Mouse (Mus musculus) liver, embryonic 15.5 days (tissue): Measurements from ENCODE around the gene Trpv1. TPM values are rescaled to one million over a fixed set of nuclear protein-coding genes. Genes with fewer than 3 reads are reported as not detected.
A peak's percentile ranks its signal among the peaks of the same experiment; 100 is the strongest.

Experiments used
- ATAC-seq: fragments of 200-750 bp; cut with Nextera tagmentation; 2 replicates; pipeline ENCODE4 v1.8.0; 2017; ENCODE audit warnings: moderate number of reproducible peaks, mild to moderate bottlenecking, moderate library complexity; ENCODE audit not compliant: insufficient read depth
- H3K27ac ChIP-seq: fragments of 300-500 bp; sonication (generic); replicated peaks from 2 replicates; pipeline ENCODE4 v1.5.1; 2015; ENCODE audit warnings: mild to moderate bottlenecking, inconsistent platforms
- H3K27me3 ChIP-seq: fragments of 300-500 bp; sonication (generic); 2 replicates; pipeline ENCODE4 v1.6.1; 2015; ENCODE audit warnings: mild to moderate bottlenecking, inconsistent platforms
- H3K36me3 ChIP-seq: fragments of 300-500 bp; sonication (generic); replicated peaks from 2 replicates; pipeline ENCODE4 v1.6.1; 2015; ENCODE audit warnings: moderate library complexity, mild to moderate bottlenecking, inconsistent platforms
- H3K4me1 ChIP-seq: fragments of 300-500 bp; sonication (generic); replicated peaks from 2 replicates; pipeline ENCODE4 v1.6.1; 2015; ENCODE audit warnings: inconsistent platforms
- H3K4me2 ChIP-seq: fragments of 300-500 bp; sonication (generic); 2 replicates; pipeline ENCODE4 v1.6.1; 2015; ENCODE audit warnings: moderate library complexity, mild to moderate bottlenecking, inconsistent platforms
- H3K4me3 ChIP-seq: fragments of 300-500 bp; sonication (generic); replicated peaks from 2 replicates; pipeline ENCODE4 v1.5.1; 2015; ENCODE audit warnings: mild to moderate bottlenecking, inconsistent platforms
- H3K9ac ChIP-seq: fragments of 300-500 bp; sonication (generic); 2 replicates; pipeline ENCODE4 v1.6.1; 2015; ENCODE audit warnings: moderate library complexity, mild to moderate bottlenecking, inconsistent platforms
- H3K9me3 ChIP-seq: fragments of 300-500 bp; sonication (generic); replicated peaks from 2 replicates; pipeline ENCODE4 v1.6.1; 2016; ENCODE audit warnings: inconsistent platforms
- WGBS: fragments of 180-500 bp; shearing (Covaris S2); methylation state at CpG from one replicate; pipeline ENCODE4 v1.1.7; 2015; ENCODE audit warnings: mixed read lengths; ENCODE audit not compliant: insufficient replicate concordance; 5-methylcytosine and 5-hydroxymethylcytosine counted together
- polyA plus RNA-seq: library from polyadenylated mRNA; unstranded; fragments of >200 nt; fragmentation: Nextera tagmentation; extraction: Ambion mirVana; gene quantifications from 2 replicates; pipeline ENCODE4 v1.2.1, GENCODE M21; 2015

The Trpv1 gene
- polyA plus RNA-seq, 1 experiment from 2014 or later = 0.35 TPM

GRCm38 (mm10) chr11:73281528-73282027, 47.5 kb downstream of the Trpv1 start:
- WGBS = 2% methylated on average over 16 of the region's 16 CpGs
- Histone ChIP-seq H3K4me1 (no peaks in the 10 kb centered on the region), H3K27ac (no peak overlapping the region), H3K9me3 (no peaks in the 10 kb centered on the region), H3K9ac (no peak overlapping the region), H3K27me3 (no peaks in the 10 kb centered on the region), H3K36me3 (no peaks in the 10 kb centered on the region), H3K4me2 (peak overlapping the region; percentile 49), H3K4me3 (no peak overlapping the region)
- ATAC-seq = 0 out of 2 replicates have a peak, but pooled peaks have one; percentile 25

DNA sequence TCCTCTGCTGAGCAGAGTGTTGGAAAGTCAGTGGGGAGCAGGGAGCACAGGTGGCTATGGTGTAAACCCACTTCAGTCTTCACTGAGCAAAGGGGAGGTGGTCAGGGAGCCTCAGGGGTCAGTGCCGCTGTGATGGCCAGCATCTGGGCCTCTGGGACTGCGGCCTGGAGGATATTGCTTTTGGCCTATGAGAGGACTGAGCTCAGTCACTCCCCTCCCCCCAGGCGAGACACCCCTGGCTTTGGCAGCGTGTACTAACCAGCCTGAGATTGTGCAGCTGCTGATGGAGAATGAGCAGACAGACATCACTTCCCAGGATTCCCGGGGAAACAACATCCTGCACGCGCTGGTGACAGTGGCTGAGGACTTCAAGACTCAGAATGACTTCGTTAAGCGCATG, 49.3 kb downstream of the Trpv1 start:
- no peak for ATAC-seq
- H3K4me3 ChIP-seq = no peak overlapping the region
- no peak overlapping the region for H3K27ac ChIP-seq
- H3K4me2 ChIP-seq = no peak overlapping the region
- H3K36me3 ChIP-seq = no peaks in the 10 kb centered on the region
- 55% methylated on average over 9 of the region's 9 CpGs for WGBS
- H3K27me3 ChIP-seq = no peaks in the 10 kb centered on the region
- no peaks in the 10 kb centered on the region for H3K4me1 ChIP-seq
- no peaks in the 10 kb centered on the region for H3K9me3 ChIP-seq
- H3K9ac ChIP-seq = no peak overlapping the region

GRCm38 (mm10) chr11:73283926-73284325, 49.8 kb downstream of the Trpv1 start:
- Histone ChIP-seq H3K9me3 (no peaks in the 10 kb centered on the region), H3K36me3 (no peaks in the 10 kb centered on the region), H3K9ac (no peak overlapping the region), H3K27ac (no peak overlapping the region), H3K4me3 (no peak overlapping the region), H3K4me1 (no peaks in the 10 kb centered on the region), H3K4me2 (no peak overlapping the region), H3K27me3 (no peaks in the 10 kb centered on the region)
- no peak for ATAC-seq
- 42% methylated on average over 1 of the region's 1 CpGs for WGBS

DNA sequence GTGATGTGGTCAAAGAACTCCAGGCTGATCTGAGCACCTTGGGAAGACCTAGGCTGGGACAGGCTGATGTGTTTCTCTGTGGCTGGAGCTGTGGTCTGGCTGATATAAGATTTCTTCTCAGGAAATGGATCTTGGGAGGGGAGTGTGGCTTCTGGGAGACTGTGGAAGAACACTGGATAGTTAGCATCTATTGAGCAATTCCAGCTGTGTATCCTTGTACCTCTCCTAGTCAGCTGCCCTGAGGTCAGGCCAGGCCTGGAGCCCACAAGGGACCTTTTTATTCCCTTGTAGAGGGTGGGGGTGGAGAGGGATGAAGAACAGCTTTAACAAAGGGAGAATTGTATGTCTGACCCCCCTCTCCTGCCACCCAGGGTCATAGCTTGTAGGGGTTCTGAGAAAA, 50.3 kb downstream of the Trpv1 start:
- Histone ChIP-seq H3K9me3 (no peaks in the 10 kb centered on the region), H3K9ac (no peak overlapping the region), H3K4me1 (no peaks in the 10 kb centered on the region), H3K27ac (no peak overlapping the region), H3K36me3 (no peaks in the 10 kb centered on the region), H3K4me3 (no peak overlapping the region), H3K4me2 (no peak overlapping the region), H3K27me3 (no peaks in the 10 kb centered on the region)
- no peak for ATAC-seq

- ATAC-seq = no peak
- no peaks in the 10 kb centered on the region for H3K36me3 ChIP-seq
- 51% methylated on average over 1 of the region's 1 CpGs for WGBS
Measured at GRCm38 (mm10) chr11:73289621-73290020, 55.5 kb downstream of the Trpv1 start.

DNA sequence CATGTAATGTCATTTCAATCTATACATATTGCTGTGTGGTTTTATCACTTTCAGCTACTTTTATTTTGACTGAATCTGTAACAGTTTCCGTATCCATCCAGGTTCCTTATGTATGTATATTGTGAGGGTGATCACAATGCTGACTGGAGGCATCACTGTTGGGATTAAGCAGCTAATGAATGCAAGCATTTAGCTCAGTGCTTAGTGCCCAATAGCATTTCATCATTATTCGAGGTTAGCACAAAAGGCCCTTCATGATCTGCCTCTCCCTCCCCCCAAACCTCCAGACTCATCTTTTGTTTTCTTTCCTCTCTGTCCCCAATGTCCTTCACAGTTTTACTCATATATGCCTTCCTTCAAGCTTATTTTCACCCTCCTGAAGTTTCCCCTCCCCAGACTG, 69.0 kb downstream of the Trpv1 start:
- 42% methylated on average over 2 of the region's 2 CpGs for whole genome bisulfite sequencing
- Histone ChIP-seq H3K4me2 (no peak overlapping the region), H3K9me3 (no peaks in the 10 kb centered on the region), H3K4me1 (no peaks in the 10 kb centered on the region), H3K27ac (no peak overlapping the region), H3K9ac (no peak overlapping the region), H3K4me3 (no peak overlapping the region), H3K36me3 (no peaks in the 10 kb centered on the region), H3K27me3 (no peaks in the 10 kb centered on the region)
- no peak for ATAC-seq

More at GRCm38 (mm10) chr11:73289621-73290020, 55.5 kb downstream of the Trpv1 start:
- H3K4me3 ChIP-seq = no peak overlapping the region
- H3K27ac ChIP-seq = no peak overlapping the region
- H3K9me3 ChIP-seq = no peaks in the 10 kb centered on the region
- H3K9ac ChIP-seq = no peak overlapping the region
- H3K4me1 ChIP-seq = no peaks in the 10 kb centered on the region
- H3K4me2 ChIP-seq = no peak overlapping the region
- H3K27me3 ChIP-seq = no peaks in the 10 kb centered on the region

Other genes starting within 250 kb of the Trpv1 start
- 6.6 and 7.5 TPM in 2 replicates for gene P2rx1, start 235.2 kb upstream of the Trpv1 start, polyA plus RNA-seq
- 0.73 and 0.81 TPM in 2 replicates for gene Camkk1, start 215.3 kb upstream of the Trpv1 start, polyA plus RNA-seq
- gene Ncbp3, start 186.5 kb upstream of the Trpv1 start, polyA plus RNA-seq = 3.9 and 4.2 TPM in 2 replicates
- gene Itgae, start 143.7 kb upstream of the Trpv1 start, polyA plus RNA-seq = 0.16 and 0.17 TPM in 2 replicates
- gene Haspin, start 96.0 kb upstream of the Trpv1 start, polyA plus RNA-seq = 11.8 and 12.8 TPM in 2 replicates
- gene P2rx5, start 73.9 kb upstream of the Trpv1 start, polyA plus RNA-seq = 0.15 and 0.20 TPM in 2 replicates
- 73.0 and 73.6 TPM in 2 replicates for gene Emc6, start 57.3 kb upstream of the Trpv1 start, polyA plus RNA-seq
- 29.6 and 32.7 TPM in 2 replicates for gene Tax1bp3, start 57.2 kb upstream of the Trpv1 start, polyA plus RNA-seq
- gene Ctns, start 35.2 kb upstream of the Trpv1 start, polyA plus RNA-seq = 7.1 and 7.8 TPM in 2 replicates
- gene Shpk, start 34.8 kb upstream of the Trpv1 start, polyA plus RNA-seq = 2.8 and 3.0 TPM in 2 replicates
- 0.02 TPM in 2 replicates for gene Trpv3, start 33.1 kb downstream of the Trpv1 start, polyA plus RNA-seq
- 2.6 and 3.5 TPM in 2 replicates for gene Aspa, start 95.3 kb downstream of the Trpv1 start, polyA plus RNA-seq
- gene Gm49340, start 95.4 kb downstream of the Trpv1 start, polyA plus RNA-seq = 0.13 TPM in 1 of 2 replicates, not detected in the other
- gene Spata22, start 95.4 kb downstream of the Trpv1 start, polyA plus RNA-seq = 2.5 and 2.8 TPM in 2 replicates
- 0.25 TPM in 1 of 2 replicates, not detected in the other for gene Olfr20, start 116.5 kb downstream of the Trpv1 start, polyA plus RNA-seq
- not detected in 2 replicates for gene Olfr376, start 137.0 kb downstream of the Trpv1 start, polyA plus RNA-seq
- gene Olfr1, start 165.3 kb downstream of the Trpv1 start, polyA plus RNA-seq = not detected in 2 replicates
- gene Olfr378, start 194.2 kb downstream of the Trpv1 start, polyA plus RNA-seq = not detected in 2 replicates
- not detected in 2 replicates for gene Olfr380, start 223.2 kb downstream of the Trpv1 start, polyA plus RNA-seq